Mouse (Mus musculus) stomach, postnatal 0 days (tissue): Measurements from ENCODE around the gene Pramel1.
"Not testable (repeated sequence)": the region's sequence is repeated elsewhere in the genome, so short reads cannot be mapped to it uniquely, and the experiment has no call there.

Experiments
- CTCF ChIP-seq: IDR thresholded peaks from 2 replicates; pipeline ENCODE4 v1.5.1; 2016; ENCODE audit warnings: antibody characterized with exemption, low read depth, mild to moderate bottlenecking, moderate library complexity
- EP300 ChIP-seq: optimal IDR thresholded peaks from 2 replicates; pipeline ENCODE3; 2016; ENCODE audit warnings: antibody characterized with exemption

- not testable (repeated sequence) for TF ChIP-seq EP300, CTCF
Measured at GRCm38 (mm10) chr4:143426770-143427169, 32.5 kb downstream of the Pramel1 start.
